Mouse (Mus musculus) stomach, embryonic 14.5 days (tissue): Measurements from ENCODE around the gene 1810065E05Rik. TPM values are rescaled to one million over a fixed set of nuclear protein-coding genes. Genes with fewer than 3 reads are reported as not detected.

Source experiments
- ATAC-seq: fragments of 200-750 bp; cut with Nextera tagmentation; 2 replicates; pipeline ENCODE4 v1.8.0; 2017; ENCODE audit warnings: low read depth, moderate TSS enrichment; ENCODE audit not compliant: insufficient number of reproducible peaks, insufficient read depth, low FRiP score
- H3K27ac ChIP-seq: fragments of 300-500 bp; sonication (generic); 2 replicates; pipeline ENCODE4 v1.5.1; 2014; ENCODE audit warnings: mild to moderate bottlenecking, low read length, moderate library complexity, mixed read lengths
- H3K27me3 ChIP-seq: fragments of 300-500 bp; sonication (generic); 2 replicates; pipeline ENCODE4 v1.6.1; 2014; ENCODE audit warnings: low read length, control low read depth, mixed read lengths; ENCODE audit not compliant: control insufficient read depth, insufficient read depth
- H3K36me3 ChIP-seq: fragments of 300-500 bp; sonication (generic); 2 replicates; pipeline ENCODE4 v1.6.1; 2014; ENCODE audit warnings: mild to moderate bottlenecking, control low read depth, low read length, moderate library complexity, mixed read lengths; ENCODE audit not compliant: control insufficient read depth, insufficient read depth
- H3K4me1 ChIP-seq: fragments of 300-500 bp; sonication (generic); 2 replicates; pipeline ENCODE4 v1.6.1; 2014; ENCODE audit warnings: low read length, control low read depth, mixed read lengths; ENCODE audit not compliant: control insufficient read depth, insufficient read depth
- H3K4me2 ChIP-seq: fragments of 300-500 bp; sonication (generic); replicated peaks from 2 replicates; pipeline ENCODE4 v1.6.1; 2014; ENCODE audit warnings: low read depth, low read length, control low read depth
- H3K4me3 ChIP-seq: fragments of 300-500 bp; sonication (generic); 2 replicates; pipeline ENCODE4 v1.5.1; 2014; ENCODE audit warnings: low read depth, low read length, control low read depth
- H3K9ac ChIP-seq: fragments of 300-500 bp; sonication (generic); replicated peaks from 2 replicates; pipeline ENCODE4 v1.6.1; 2014; ENCODE audit warnings: low read depth, mild to moderate bottlenecking, control low read depth, low read length, moderate library complexity, mixed read lengths
- H3K9me3 ChIP-seq: fragments of 300-500 bp; sonication (generic); 2 replicates; pipeline ENCODE4 v1.6.1; 2016; ENCODE audit warnings: low read depth, low read length, control low read depth; ENCODE audit not compliant: control insufficient read depth
- WGBS: fragments of 180-500 bp; shearing (Covaris S2); extraction: QIAGEN DNeasy Blood & Tissue Kit; methylation state at CpG from one replicate; pipeline ENCODE4 v1.1.7; 2014; 5-methylcytosine and 5-hydroxymethylcytosine counted together
- polyA plus RNA-seq: library from polyadenylated mRNA; unstranded; fragments of >200 nt; fragmentation: Nextera tagmentation; extraction: Ambion mirVana; gene quantifications from 2 replicates; pipeline ENCODE4 v1.2.1, GENCODE M21; 2014

The 1810065E05Rik gene
- polyA plus RNA-seq, 1 experiment from 2014 or later = not detected

GRCm38 (mm10) chr11:58418336-58418735, 2.6 kb upstream of the 1810065E05Rik start:
- Histone ChIP-seq H3K4me3 (no peak overlapping the region), H3K36me3 (no peaks in the 10 kb centered on the region), H3K27ac (no peak overlapping the region), H3K9me3 (no peaks in the 10 kb centered on the region), H3K9ac (no peak overlapping the region), H3K4me2 (no peak overlapping the region), H3K4me1 (no peaks in the 10 kb centered on the region), H3K27me3 (no peaks in the 10 kb centered on the region)
- ATAC-seq = no peak
- 41% methylated on average over 3 of the region's 3 CpGs for WGBS

DNA sequence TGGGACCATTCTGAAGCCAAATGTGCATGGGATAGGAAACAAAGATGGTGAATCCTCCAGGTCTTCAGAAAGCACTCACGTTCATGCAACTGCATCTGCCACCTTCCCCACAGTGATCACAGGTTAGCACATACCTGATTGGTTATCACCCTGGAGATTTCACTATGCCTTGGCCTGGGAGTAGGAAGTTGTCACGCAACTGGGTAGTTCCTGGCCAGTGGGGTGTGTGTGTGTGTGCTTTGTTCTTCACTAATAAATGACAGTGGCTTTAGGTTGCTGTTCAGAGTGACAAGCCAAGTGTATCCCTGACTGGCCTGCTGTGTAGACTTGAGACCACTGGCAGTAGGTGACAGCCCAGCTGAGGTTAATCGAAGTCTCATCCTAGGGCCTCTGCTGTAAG, 11.3 kb downstream of the 1810065E05Rik start, which contains the start of gene Gm12253:
Gene Gm12253, plus strand, starts transcription at position 301 of the 400 bp plus-strand sequence.
- no peaks in the 10 kb centered on the region for H3K36me3 ChIP-seq
- H3K27me3 ChIP-seq = no peaks in the 10 kb centered on the region
- H3K9me3 ChIP-seq = no peaks in the 10 kb centered on the region
- H3K4me3 ChIP-seq = no peak within 1 kb of the TSS
- WGBS = 85% methylated on average over 3 of the region's 3 CpGs
- ATAC-seq = no peak
- H3K4me1 ChIP-seq = no peaks in the 10 kb centered on the region
- no peak within 1 kb of the TSS for H3K27ac ChIP-seq
- no peak within 1 kb of the TSS for H3K9ac ChIP-seq
- H3K4me2 ChIP-seq = no peak within 1 kb of the TSS

DNA sequence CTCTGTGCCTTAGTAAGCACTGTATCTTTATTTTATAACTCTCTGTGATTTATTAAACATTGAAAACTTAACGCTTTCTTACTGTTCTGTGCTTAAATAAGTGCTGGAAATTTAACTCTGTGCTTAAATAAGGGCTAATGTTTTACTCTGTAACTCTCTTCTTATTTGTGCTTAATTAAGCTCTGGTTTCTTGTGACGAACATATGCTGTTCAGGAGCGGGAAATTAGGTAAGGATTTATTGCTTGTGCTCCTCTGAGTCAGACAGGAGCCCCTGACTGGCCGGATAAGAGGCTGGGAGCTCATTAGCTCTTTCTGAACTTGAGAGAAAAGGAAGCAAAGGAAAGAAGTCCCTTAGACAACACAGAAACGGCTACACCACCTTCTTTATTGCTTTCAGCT, 17.0 kb downstream of the 1810065E05Rik start:
- no peak for ATAC-seq
- Histone ChIP-seq H3K9ac (no peak overlapping the region), H3K9me3 (no peaks in the 10 kb centered on the region), H3K4me2 (no peak overlapping the region), H3K4me1 (no peaks in the 10 kb centered on the region), H3K27ac (no peak overlapping the region), H3K27me3 (no peaks in the 10 kb centered on the region), H3K4me3 (no peak overlapping the region), H3K36me3 (no peaks in the 10 kb centered on the region)
- 31% methylated on average over 5 of the region's 5 CpGs for WGBS

DNA sequence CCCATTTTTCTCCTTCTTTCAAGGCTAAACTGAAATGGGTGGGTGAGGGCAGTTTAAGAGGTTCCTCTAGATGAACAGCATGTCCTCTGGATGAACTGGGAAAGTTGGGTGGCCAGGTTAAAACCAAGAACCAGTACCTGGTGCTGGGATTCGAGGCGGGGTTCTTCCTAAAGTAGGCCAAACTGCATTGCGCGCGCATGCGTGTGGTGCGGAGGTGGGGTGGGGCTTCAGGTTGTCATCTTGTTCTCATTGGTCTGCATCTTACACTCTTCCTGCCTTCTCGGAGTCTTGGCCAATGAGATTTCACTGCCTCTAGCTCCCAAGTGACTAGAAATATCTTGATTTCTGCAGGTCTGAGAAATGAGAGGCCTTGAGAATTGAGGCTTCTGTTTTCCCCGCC, 31.8 kb downstream of the 1810065E05Rik start, which contains the start of gene Lypd9:
Gene Lypd9, minus strand, starts transcription at position 165 of the 400 bp plus-strand sequence.
- Histone ChIP-seq H3K4me2 (no peak within 1 kb of the TSS), H3K4me3 (no peak within 1 kb of the TSS), H3K27me3 (no peaks in the 10 kb centered on the region), H3K27ac (no peak within 1 kb of the TSS), H3K4me1 (no peaks in the 10 kb centered on the region), H3K9me3 (no peaks in the 10 kb centered on the region), H3K9ac (no peak within 1 kb of the TSS), H3K36me3 (no peaks in the 10 kb centered on the region)
- ATAC-seq = no peak
- WGBS = 94% methylated on average over 9 of the region's 9 CpGs

GRCm38 (mm10) chr11:58453592-58453991, 32.7 kb downstream of the 1810065E05Rik start:
- WGBS = 38% methylated on average over 4 of the region's 4 CpGs
- H3K4me1 ChIP-seq = no peaks in the 10 kb centered on the region
- H3K27me3 ChIP-seq = no peaks in the 10 kb centered on the region
- no peak overlapping the region for H3K4me3 ChIP-seq
- H3K4me2 ChIP-seq = no peak overlapping the region
- H3K9ac ChIP-seq = no peak overlapping the region
- no peak overlapping the region for H3K27ac ChIP-seq
- ATAC-seq = no peak
- no peaks in the 10 kb centered on the region for H3K9me3 ChIP-seq
- H3K36me3 ChIP-seq = no peaks in the 10 kb centered on the region

- Histone ChIP-seq H3K4me2 (no peak within 1 kb of the TSS), H3K4me3 (no peak within 1 kb of the TSS), H3K9ac (no peak within 1 kb of the TSS), H3K27ac (no peak within 1 kb of the TSS), H3K27me3 (no peaks in the 10 kb centered on the region), H3K9me3 (no peaks in the 10 kb centered on the region), H3K36me3 (no peaks in the 10 kb centered on the region), H3K4me1 (no peaks in the 10 kb centered on the region)
- no peak for ATAC-seq
Measured at GRCm38 (mm10) chr11:58462170-58462569, 41.3 kb downstream of the 1810065E05Rik start, which contains the start of gene Olfr30. Gene Olfr30 (minus strand): TSS chr11:58462270.

Other genes starting within 250 kb of the 1810065E05Rik start
- 118 and 123 TPM in 2 replicates for gene Mrpl22, start 249.4 kb upstream of the 1810065E05Rik start, polyA plus RNA-seq
- gene Igtp, start 221.6 kb upstream of the 1810065E05Rik start, polyA plus RNA-seq = 3.9 and 4.7 TPM in 2 replicates
- 3.8 and 3.9 TPM in 2 replicates for gene Irgm2, start 221.5 kb upstream of the 1810065E05Rik start, polyA plus RNA-seq
- not detected in 2 replicates for gene 4930438A08Rik, start 146.3 kb upstream of the 1810065E05Rik start, polyA plus RNA-seq
- 19.8 and 21.3 TPM in 2 replicates for gene Zfp692, start 114.0 kb upstream of the 1810065E05Rik start, polyA plus RNA-seq
- 41.8 and 44.9 TPM in 2 replicates for gene Zfp672, start 90.8 kb upstream of the 1810065E05Rik start, polyA plus RNA-seq
- gene Sh3bp5l, start 90.4 kb upstream of the 1810065E05Rik start, polyA plus RNA-seq = 22.4 and 24.2 TPM in 2 replicates
- gene Lypd8, start 42.1 kb upstream of the 1810065E05Rik start, polyA plus RNA-seq = 32.0 and 42.9 TPM in 2 replicates
- not detected in 2 replicates for gene Gm12253, start 11.4 kb downstream of the 1810065E05Rik start, polyA plus RNA-seq
- not detected in 2 replicates for gene Lypd9, start 31.8 kb downstream of the 1810065E05Rik start, polyA plus RNA-seq
- not detected in 2 replicates for gene Olfr30, start 41.2 kb downstream of the 1810065E05Rik start, polyA plus RNA-seq
- gene Olfr332, start 71.4 kb downstream of the 1810065E05Rik start, polyA plus RNA-seq = not detected in 2 replicates
- not detected in 2 replicates for gene Olfr331, start 81.5 kb downstream of the 1810065E05Rik start, polyA plus RNA-seq
- gene Olfr330, start 113.7 kb downstream of the 1810065E05Rik start, polyA plus RNA-seq = not detected in 2 replicates
- gene Olfr329-ps, start 125.3 kb downstream of the 1810065E05Rik start, polyA plus RNA-seq = not detected in 2 replicates
- 0.12 TPM in 1 of 2 replicates, not detected in the other for gene Olfr328, start 134.5 kb downstream of the 1810065E05Rik start, polyA plus RNA-seq
- not detected in 2 replicates for gene Olfr224, start 149.4 kb downstream of the 1810065E05Rik start, polyA plus RNA-seq
- gene Olfr325, start 156.6 kb downstream of the 1810065E05Rik start, polyA plus RNA-seq = not detected in 2 replicates
- gene Olfr324, start 174.0 kb downstream of the 1810065E05Rik start, polyA plus RNA-seq = not detected in 2 replicates
- 0.58 and 0.90 TPM in 2 replicates for gene 2210407C18Rik, start 195.0 kb downstream of the 1810065E05Rik start, polyA plus RNA-seq
- not detected in 2 replicates for gene Olfr323, start 209.4 kb downstream of the 1810065E05Rik start, polyA plus RNA-seq
- gene Trim58, start 219.4 kb downstream of the 1810065E05Rik start, polyA plus RNA-seq = 0.14 TPM in 1 of 2 replicates, not detected in the other
- gene Olfr322, start 237.7 kb downstream of the 1810065E05Rik start, polyA plus RNA-seq = not detected in 2 replicates